Mouse (Mus musculus) kidney, adult 8-10 months (tissue): ENCODE measurements around the gene Tex35.

Source experiments
- DNase-seq, 2 experiments: peaks; one replicate each; pipeline ENCODE4 v3.0.0; 2022

Tex35 gene

GRCm38 (mm10) chr1:157108580-157108979, at the start of gene Tex35:
Tex35 (minus strand) TSS chr1:157108680.
- no peak for DNase-seq

GRCm38 (mm10) chr1:157153781-157154180, 45.3 kb upstream of the Tex35 start:
- no peak for DNase-seq

GRCm38 (mm10) chr1:157150107-157150506, 41.6 kb upstream of the Tex35 start:
- DNase-seq: no peak

DNA sequence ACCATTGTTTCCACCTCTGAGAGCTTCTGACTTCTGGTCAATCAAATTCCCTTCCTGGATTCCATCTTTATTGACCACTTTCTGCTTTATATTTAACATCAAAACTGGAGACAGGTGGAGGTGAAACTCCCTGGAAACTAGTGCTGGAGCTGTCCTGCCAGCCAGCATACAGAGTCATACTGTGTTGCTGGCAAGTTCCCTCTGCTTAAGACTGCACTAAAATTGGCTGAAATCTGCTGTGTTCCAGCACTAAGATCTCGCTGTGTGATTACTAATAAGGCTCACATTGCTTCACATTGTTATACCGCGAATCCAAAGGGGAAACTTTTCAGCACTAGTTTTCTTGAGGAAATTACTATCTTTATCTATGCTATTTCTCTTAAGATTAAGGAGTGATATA, 36.1 kb upstream of the Tex35 start:
- DNase-seq: no peak

DNA sequence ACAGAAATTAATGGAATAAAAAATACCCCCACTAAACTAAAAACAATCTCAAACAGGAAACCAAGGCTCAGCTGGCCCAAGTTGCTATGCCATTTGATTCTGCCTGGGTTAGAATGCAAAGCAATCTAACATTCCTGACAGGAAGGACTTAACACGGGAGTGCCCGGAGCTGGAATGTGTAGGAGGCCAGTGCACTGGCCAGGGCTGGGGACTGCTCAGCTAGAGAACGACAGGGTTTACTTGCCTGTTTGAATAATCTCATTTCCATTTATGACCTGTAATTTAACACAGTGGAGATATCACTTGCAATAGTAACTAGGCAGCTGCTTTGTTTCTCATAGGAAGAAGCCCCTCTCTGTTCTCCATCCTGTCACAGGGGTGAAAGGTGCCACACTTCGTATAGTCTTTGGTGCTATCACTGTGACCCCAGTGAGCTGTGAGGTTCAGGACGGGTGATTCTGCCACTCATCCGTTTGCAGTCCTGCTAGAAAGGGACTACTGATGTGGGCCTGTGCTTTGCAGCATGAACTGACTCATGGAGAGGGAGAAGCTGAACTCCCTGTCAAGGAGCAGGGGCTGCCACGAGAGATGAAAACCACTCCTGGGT, 34.9 kb upstream of the Tex35 start:
- DNase-seq: no peak

DNA sequence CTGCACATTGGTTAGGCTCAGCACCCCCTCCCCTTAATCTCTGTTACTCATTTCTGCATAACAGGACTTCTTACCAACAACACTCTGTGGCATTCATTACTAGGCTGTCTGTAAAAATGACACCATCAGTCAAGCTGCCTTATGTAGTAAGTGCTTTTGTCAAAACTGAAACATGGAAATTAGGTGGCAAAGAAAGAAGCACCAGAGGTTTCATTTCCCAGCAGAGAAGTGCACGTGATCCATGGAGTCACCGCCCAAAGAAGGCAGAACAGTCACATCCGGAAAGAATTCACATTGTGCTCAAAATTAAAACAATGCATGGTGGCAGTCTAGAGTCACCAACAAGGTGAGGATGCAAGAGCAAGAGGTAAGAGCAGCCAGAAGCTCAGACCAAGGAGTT, 32.5 kb upstream of the Tex35 start:
- DNase-seq: no peak

DNA sequence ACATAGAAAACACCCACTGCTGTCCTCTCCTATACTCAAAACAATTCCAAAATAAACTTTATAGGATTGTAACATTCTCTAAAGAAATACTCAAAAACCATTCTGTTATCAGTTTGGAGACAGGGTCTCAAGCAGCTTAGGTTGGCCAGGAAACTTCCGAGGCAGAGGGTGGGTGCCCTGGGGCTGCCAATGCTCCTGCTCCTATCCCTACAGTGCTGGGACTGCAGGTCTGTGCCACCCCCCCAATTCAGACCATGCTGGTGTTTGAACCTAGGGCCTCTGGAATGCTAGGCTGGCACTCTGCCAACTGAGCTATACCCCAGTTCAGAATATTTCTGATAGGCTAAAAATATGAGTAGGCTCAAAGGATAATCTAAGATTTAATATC, 29.4 kb upstream of the Tex35 start:
- DNase-seq: no peak

- DNase-seq: no peak
Measured at GRCm38 (mm10) chr1:157137132-157137853, 28.8 kb upstream of the Tex35 start.

DNA sequence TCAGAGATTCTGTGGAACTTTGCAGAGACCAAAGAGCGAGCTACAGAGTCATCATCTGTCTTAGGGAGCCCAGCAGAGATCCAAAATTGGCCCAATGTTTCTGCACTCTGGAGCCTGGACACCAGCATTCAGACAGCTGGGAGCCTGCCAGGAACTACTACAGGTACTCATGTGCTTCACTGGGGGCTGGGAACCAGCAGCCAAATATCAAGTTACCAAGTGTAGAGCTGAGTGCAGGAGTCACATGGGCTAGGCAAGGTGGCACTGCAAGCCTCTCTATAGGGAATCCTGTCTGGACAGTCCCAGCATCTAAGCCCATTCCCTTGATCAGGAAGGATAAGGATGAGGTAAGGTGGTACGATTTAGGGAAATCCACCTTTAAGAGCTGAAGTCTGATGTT, 19.7 kb upstream of the Tex35 start:
- DNase-seq: no peak

DNA sequence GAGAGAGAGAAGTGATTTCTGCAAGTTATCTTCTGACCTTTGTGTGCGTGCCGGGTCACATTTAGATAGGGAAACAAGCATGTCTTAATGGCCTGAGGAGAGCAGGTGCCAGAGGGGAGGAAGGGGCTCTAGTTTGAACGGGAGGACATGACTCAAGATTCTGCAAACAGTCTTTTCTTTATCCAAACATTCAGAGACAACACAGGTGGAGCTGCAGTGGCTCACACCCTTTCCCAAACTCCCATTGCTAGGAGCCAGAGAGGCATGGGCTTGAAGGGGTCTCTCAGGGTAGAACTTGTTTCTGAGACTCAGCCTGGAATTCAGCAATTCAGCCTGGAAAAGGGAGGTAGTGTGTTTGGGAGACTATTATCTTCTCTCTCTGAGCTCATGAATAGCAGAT, 15.4 kb upstream of the Tex35 start:
- no peak for DNase-seq

GRCm38 (mm10) chr1:157119168-157119567, 10.7 kb upstream of the Tex35 start:
- DNase-seq: no peak

GRCm38 (mm10) chr1:157117440-157117839, 9.0 kb upstream of the Tex35 start:
- no peak for DNase-seq

GRCm38 (mm10) chr1:157114492-157114891, 6.0 kb upstream of the Tex35 start:
- DNase-seq: no peak

DNA sequence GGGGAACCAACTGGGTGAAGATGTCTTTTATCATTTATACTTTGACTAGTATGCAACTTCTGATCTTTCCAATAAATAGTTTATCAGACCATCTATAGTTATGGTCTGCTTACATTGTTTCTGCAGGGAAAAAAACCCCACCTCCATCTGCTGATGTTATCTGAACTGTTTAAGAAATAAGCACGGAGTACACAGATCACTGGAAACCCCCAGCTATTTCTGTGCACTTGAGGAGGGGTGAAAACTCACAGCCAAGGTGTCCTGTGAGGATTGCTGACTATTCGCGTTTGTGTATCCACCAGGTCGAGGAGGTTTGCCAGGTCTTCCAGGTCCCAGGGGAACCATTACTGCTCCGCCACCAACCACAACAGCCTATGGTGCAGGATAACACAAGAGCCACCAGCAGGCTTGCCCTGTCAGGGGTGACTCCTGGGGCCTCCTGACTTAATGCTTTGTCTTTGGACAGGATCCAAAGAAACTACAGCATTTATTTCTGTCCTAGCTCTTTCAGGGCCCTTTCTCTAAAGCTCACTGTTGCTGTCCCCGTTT, 1.9 kb upstream of the Tex35 start:
- DNase-seq: no peak

DNA sequence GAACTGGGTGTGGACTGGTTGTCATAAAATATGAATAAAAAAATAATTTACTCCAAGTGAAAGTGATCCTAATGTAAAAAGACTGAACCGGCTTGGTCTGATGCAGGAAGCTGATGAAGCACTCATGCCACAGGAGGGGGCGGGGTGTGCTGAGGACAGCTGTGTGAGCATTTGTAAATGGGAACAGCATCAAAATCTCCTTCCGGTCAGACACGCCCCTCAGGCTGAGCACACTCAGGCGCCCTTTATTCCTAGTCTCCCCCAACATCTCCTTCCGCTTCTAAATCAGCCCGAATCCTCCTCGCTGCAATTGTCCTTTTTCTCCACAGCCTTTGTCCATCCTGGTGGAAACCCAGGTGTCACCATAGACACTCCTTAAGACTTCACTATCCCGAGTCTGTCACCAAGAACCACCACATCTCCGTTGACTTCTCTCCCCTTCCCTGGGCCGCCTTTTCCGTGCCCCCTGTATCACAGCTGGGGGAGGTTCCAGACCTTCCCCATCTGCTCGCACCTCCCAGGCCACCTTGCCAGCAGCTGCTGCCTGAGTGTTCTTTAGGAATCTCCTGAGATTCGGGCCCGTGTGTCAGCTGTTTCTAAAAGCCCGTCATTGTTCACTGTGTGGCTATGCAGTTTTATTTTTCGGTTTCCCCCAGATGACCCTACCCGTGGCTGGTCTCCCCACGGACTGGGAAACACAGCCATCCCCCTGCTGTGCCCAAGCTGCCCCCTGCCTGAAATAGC, 7.2 kb downstream of the Tex35 start:
- DNase-seq: peak in 1 of 2 experiments; percentile 23

DNA sequence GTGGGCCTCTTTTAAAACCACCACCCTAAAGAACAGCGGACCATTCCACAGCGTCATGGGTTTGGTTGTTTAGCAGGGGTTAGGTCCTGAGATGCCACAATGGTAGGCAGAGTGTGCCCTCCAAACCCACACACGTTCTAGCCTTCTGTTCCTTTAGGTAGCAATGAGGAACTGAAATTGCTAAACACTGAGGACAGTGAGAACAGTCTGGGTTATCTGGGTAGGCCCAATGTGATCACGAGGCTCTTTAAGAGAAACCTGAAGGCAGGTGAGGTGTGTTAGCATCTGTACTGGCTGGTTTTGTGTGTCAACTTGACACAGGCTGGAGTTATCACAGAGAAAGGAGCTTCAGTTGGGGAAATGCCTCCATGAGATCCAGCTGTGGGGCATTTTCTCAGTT, 12.9 kb downstream of the Tex35 start:
- no peak for DNase-seq

GRCm38 (mm10) chr1:157092622-157093021, 15.9 kb downstream of the Tex35 start:
- no peak for DNase-seq

DNA sequence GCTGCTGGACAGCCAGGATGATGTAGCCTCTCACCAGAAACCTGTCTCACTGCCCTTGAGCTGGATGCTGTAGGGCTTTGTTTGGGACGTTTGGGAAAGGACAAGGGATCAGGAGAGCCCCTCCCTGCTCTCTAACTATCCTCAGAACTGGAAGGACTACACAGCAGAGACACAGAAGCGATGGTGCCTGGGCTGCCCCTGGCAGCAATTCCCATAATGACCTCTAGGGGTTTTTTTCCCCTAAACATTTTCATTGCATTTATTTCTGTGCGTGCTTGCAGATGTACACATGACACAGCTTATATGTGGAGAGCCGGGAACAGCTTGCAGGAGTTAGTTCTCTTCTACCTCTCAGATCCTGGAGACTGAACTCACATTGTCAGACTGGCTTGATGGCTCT, 16.3 kb downstream of the Tex35 start:
- DNase-seq: no peak

DNA sequence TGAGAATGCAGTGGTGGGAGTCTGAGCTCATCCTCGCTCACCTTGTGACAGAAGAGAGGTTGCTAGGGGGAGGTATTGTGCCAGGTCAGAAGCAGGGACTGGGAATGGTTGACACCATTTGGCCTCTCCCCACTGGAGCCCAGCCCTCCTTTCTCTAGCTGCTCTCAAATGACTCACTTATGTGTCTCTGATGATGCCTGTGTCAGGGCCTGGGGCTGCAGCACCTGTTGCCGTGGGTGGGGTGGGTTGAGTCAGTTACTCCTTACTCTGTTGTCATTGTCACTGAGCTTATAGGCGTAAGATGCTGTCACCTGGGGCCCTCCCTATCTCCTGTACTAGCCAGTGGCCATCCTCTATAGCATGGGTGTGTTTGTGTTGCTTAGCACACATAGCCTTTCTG, 17.6 kb downstream of the Tex35 start:
- no peak for DNase-seq

DNA sequence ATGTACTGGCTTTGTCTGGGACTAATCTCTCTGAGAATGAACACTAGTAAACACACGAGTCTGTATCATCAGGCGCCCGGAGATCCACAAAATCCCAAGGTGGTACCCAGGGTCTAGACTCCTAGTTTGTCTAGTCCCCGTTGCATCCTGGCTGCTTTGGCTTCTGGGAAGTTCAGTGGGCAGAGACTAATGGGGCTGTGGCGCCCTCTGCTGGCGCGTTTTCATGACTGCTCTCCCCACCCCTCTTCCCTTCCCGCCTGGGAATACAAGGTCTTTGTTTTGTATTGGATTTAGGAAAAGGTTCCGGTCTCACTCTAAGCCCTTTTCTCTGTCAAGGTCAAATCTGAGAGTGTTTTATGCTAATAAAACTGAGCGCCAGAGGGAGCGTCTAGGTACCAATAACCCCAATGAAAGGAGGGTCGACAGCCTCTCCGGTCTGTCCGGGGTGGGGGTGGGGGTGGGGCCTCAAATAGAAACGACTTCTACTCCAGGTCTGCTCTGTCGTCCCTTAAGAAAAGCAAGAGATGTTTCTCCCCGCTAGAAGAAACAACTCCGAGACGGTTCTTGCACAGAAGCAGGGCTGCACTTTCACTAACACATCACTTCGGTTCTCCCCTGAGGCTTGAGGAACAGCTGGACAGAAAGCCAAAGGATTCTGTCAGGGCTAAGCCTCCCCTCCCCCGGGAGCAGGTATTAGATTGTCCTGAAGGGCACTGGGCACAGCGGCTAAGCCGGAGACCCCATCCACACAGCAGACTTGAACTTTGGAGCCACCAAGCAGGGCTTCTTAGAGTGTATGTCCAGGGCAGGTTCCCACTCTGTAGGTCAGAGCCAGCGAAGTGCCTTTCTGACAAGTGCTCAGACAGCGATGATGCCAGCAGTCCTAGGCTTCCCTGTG, 22.1 kb downstream of the Tex35 start:
- peak; percentile 43 to 69 for DNase-seq

DNA sequence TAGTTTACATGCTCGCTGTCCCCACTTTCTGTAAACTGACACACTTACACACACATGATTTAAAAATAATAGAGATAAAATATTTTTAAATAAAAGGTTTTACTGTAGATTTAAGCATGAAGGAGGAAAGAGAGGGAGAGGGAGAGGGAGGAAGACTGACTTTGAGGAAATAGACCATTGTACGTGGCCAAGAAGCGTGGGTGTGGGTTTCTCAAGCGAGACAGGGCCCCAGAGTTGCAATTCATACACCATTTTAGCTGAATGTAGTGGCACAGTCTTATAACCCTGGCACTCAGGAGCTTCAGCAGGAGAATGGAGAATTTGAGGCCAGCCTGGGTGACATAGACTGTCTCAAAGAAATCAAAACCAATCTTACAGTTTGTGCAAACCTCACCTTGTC, 25.5 kb downstream of the Tex35 start:
- no peak for DNase-seq

- DNase-seq: no peak
Measured at GRCm38 (mm10) chr1:157081999-157082398, 26.5 kb downstream of the Tex35 start.
